Mouse (Mus musculus) urinary bladder, postnatal 36 days (tissue): ENCODE results near the gene Svopl.

Source experiments
- DNase-seq, 2 experiments: peaks; one replicate each; pipeline ENCODE4 v3.0.0; 2022; ENCODE audit warnings: low spot score in 2 of 2, mixed read lengths in 1 of 2

Gene Svopl

DNA sequence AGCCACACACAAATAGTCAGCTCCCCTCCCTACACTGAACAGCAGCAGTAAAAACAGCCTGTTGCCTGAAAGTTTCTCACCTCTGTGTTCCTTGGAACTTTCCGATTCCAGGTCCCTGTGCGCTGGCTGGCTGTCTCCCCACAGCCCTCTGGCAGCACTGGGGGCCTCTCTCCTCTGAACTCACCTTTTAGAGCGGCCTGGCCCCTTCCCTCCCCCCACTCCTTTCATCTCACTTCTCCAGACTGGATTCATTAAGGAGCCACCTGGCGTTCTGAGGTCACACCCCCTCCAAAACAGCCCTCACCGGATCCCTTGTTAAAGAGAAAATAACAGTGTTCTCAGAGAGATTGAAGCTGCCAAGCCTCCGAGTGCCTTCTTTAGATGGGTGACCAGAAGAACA lies at the start of gene Svopl:
Gene Svopl (minus strand): TSS at position 159 of the 400 bp plus-strand sequence.
- no peak for DNase-seq

DNA sequence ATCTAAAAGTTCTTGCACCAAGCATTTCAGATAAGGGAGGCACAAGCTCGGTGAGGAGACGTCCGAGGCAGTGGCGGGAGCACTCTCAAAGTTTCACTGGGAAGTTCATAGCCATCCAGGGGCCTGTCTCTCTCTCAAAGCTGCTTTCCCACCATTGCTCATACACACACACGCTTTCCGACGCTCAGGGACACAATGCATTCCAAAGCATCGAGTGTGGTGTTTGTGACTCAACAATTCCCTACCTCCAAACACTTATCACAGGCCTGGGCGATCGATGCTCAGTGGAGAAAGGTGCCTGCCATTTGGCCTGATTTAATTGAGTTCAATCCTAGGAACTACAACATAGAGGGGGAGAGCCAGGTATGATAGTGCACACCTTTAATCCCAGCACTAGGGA lies 47.9 kb upstream of the Svopl start:
- no peak for DNase-seq

GRCm38 (mm10) chr6:38092539-38092938 lies 45.7 kb upstream of the Svopl start:
- no peak for DNase-seq

GRCm38 (mm10) chr6:38087242-38088026 lies 40.6 kb upstream of the Svopl start:
- DNase-seq = no peak

DNA sequence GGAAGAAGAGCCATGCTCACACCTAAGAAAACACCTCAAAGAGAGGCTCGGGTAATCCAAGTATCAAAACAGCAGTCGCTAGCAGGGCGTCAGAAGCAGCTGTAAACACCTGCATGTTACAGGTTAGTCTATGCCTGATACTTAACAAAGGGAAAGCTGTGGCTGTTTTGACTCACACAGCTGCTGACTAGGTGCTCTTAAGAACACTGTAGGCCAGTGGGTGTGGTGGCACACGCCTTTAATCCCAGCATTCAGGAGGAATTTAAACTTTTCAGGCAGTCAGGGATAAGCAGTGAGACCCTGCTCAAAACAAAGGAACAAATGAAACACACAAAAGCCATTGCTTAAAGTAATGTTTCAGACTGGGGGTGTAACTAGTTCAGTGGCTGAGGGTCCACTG lies 36.4 kb upstream of the Svopl start:
- no peak for DNase-seq

- no peak for DNase-seq
These were observed 35.0 kb upstream of the Svopl start for GRCm38 (mm10) chr6:38081727-38082341.

GRCm38 (mm10) chr6:38080364-38080763 lies 33.6 kb upstream of the Svopl start:
- DNase-seq = no peak

DNA sequence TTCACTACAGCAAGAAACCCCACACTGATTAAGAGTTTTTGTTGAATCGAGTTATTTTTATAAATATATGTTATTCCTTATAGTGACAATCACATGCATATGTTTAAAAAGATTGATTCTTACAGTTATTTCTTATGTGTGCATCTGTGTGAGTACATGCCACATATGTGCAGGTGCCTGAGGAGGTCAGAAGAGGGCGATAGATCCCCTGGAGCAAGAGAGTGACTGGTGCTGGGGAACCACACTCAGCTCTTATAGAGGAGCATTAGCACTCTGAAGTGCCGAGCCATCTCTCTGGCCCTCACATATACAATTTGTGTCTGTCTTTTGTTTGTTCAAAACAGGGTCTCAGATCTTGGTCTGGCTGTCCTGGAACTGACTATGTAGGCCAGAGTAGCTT lies 26.8 kb upstream of the Svopl start:
- DNase-seq = no peak

DNA sequence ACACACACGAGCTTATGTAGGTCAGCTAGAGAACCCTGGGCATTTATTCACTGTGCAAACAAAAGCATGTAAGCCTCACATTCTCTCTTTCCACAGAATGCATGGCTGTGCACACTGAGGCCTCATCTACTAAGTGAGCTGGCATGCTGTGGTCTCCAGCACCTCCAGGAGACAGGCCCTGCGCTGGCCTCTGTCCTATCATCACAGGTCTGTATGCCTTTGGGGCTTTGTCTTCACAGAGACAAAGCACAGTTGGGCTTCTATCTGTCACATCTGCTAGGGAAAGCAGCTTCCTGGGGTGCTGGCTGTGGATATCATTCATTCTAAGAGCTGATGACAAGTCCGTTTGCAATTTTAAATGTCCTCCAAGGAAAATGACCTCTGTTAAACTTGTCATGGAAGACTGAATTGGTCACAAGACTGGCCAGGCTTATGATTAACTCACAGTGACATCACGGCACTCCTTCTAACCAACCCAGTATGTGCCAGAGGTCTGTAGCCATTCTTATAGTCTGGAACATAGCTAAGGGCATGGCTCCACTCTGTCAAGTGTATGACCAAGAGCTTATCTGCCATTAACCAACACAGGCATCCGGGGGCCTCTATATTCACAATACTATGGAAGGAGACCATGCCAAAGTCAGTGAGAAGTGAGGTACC lies 25.5 kb upstream of the Svopl start:
- DNase-seq = no peak

GRCm38 (mm10) chr6:38071256-38071655 lies 24.5 kb upstream of the Svopl start:
- DNase-seq = no peak

- DNase-seq = peak; percentile 32 to 38
These were observed 19.4 kb upstream of the Svopl start for GRCm38 (mm10) chr6:38066215-38066614.

DNA sequence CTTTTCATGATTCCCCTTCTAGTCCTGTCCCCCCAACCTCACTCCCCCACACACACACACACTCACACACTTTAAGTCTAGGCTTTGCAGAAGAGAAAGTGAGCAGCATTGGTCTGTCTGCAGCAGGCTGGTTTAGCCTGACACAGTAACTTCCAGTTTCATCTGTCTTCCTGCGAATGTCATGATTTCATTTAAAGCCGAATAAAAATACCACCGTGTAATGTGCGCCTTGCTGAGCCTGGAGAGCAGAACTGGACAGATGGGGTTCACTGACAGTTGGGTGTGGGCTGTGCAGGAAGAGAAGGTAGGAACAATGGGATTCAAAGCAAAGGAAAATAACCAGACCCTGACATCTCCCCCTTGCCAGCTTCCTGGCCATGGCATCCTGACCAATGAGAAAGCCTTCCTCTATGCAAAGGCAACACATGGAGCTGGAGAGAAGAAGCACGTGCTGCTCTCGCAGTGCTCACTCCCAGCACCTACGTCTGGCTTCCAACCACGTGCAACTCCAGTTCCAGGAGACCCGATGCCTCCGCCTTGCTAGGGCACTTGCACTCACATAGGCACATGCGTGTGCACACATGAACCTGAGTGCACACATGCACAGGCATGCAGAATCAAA lies 18.8 kb upstream of the Svopl start:
- DNase-seq = no peak

- DNase-seq = no peak
These were observed 18.3 kb upstream of the Svopl start for GRCm38 (mm10) chr6:38065122-38065500.

DNA sequence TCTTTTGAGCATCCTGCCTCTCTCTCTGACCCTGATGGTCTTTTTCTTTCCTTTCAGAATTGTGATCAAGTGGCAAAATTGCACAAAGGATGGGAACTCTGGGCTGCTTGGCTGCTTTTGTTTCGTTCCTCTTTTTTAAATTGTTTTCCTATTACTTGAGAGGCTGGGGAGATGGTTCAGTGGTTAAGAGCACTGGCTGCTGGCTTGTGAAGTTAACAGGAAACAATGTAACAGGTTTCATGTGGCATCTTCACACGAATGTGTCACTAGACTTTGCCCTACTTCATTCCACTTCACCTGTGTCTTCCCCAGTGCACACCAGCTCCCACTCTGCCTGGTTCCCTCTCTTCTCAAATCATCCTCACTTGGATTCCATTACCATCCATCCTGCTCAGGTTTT lies 17.8 kb upstream of the Svopl start:
- no peak for DNase-seq

DNA sequence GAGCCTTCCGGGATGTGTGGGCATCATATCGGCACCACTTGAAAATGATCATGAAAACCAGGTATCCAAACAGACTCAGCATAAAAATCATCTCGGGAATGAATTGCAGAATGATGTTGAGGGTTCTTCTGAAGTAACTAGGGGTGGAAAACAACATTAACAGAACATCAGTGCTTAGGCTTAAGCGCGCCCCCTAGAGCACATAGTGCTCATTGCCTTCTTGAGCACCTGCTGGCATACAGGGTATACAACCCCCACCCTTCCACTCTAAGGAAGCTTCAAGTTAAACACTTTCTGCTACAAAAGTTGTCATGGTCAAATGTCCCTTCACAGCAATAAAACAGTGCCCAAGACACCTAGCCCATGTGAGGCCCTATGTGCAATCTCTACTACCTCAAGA lies 12.0 kb upstream of the Svopl start:
- DNase-seq = no peak

DNA sequence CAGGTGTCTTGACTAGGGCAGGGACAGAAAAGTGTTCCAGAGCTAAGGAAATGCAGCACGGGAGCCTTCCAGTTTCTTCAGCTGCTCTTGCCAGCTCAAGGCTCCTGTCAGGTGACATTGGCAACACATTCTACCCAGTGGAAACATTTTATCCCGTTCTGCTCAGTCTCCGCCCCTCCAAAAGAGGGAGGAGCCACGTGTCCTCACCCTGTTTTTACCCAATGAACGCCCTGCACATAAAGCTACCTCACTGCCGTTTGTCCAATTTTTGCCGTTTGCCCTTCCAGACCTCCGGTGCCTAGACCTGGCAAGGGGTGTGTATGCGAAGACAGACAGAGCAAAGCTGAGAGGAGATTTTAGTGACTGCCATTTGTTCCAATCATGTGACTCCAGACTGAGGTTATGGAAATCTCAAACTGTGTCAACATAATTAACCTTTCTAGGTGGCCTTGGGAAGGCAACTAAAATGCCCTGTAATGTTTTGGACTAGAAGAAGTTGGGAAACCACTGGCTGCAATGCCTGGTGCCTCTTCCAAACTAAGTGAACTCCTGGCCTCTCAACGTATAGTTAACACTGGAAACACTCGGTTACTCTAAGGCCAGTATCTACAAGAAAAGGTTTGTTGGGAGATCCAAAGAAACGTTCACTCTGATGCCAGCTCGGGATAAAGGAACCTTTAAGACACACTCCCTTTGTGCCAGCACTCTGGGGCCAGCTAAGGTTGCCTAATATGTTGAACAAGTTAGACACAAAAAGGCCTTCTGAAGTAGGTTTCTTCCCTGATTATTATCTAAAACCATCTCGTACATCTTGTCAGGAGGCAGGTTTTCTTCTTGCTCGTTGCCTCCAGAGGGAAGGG lies 8.9 kb upstream of the Svopl start:
- no peak for DNase-seq

GRCm38 (mm10) chr6:38049601-38050000 lies 2.8 kb upstream of the Svopl start:
- no peak for DNase-seq

GRCm38 (mm10) chr6:38048800-38049561 lies 2.2 kb upstream of the Svopl start:
- no peak for DNase-seq

- no peak for DNase-seq
These were observed 1.2 kb upstream of the Svopl start for GRCm38 (mm10) chr6:38048003-38048402.

GRCm38 (mm10) chr6:38032801-38033566 lies 13.8 kb downstream of the Svopl start:
- DNase-seq = no peak
